Mouse (Mus musculus) lung, postnatal 0 days (tissue): ENCODE measurements around the gene Gtf2i. TPM values are rescaled to one million over a fixed set of nuclear protein-coding genes. Genes with fewer than 3 reads are reported as not detected.

Experiments
- ATAC-seq: fragments of 200-750 bp; cut with Nextera tagmentation; 2 replicates; pipeline ENCODE4 v1.8.0; 2017; ENCODE audit warnings: moderate library complexity
- DNase-seq: peaks from one replicate; pipeline ENCODE4 v3.0.0-alpha.2; 2016; ENCODE audit warnings: low spot score
- H3K27ac ChIP-seq: fragments of 300-500 bp; sonication (generic); 2 replicates; pipeline ENCODE4 v1.5.1; 2014; ENCODE audit warnings: antibody characterized with exemption, mild to moderate bottlenecking, low read length, mixed read lengths
- H3K27me3 ChIP-seq: fragments of 300-500 bp; sonication (generic); replicated peaks from 2 replicates; pipeline ENCODE4 v1.6.1; 2014; ENCODE audit warnings: low read length, mixed read lengths; ENCODE audit not compliant: insufficient read depth
- H3K36me3 ChIP-seq: fragments of 300-500 bp; sonication (generic); 2 replicates; pipeline ENCODE4 v1.6.1; 2014; ENCODE audit warnings: low read length, mixed read lengths; ENCODE audit not compliant: insufficient read depth
- H3K4me1 ChIP-seq: fragments of 300-500 bp; sonication (generic); 2 replicates; pipeline ENCODE4 v1.6.1; 2014; ENCODE audit warnings: antibody characterized with exemption, low read depth, low read length, mixed read lengths; ENCODE audit not compliant: insufficient read depth
- H3K4me2 ChIP-seq: fragments of 300-500 bp; sonication (generic); replicated peaks from 2 replicates; pipeline ENCODE4 v1.6.1; 2014; ENCODE audit warnings: low read depth, mild to moderate bottlenecking, low read length, moderate library complexity, mixed read lengths
- H3K4me3 ChIP-seq: fragments of 300-500 bp; sonication (generic); 2 replicates; pipeline ENCODE4 v1.5.1; 2014; ENCODE audit warnings: low read depth, low read length
- H3K9ac ChIP-seq: fragments of 300-500 bp; sonication (generic); replicated peaks from 2 replicates; pipeline ENCODE4 v1.6.1; 2014; ENCODE audit warnings: low read depth, mild to moderate bottlenecking
- H3K9me3 ChIP-seq: fragments of 300-500 bp; sonication (generic); 2 replicates; pipeline ENCODE4 v1.6.1; 2016; ENCODE audit warnings: low read length, mixed read lengths
- CTCF ChIP-seq: IDR thresholded peaks from 2 replicates; pipeline ENCODE4 v1.5.1; 2016; ENCODE audit warnings: antibody characterized with exemption, mild to moderate bottlenecking
- EP300 ChIP-seq: IDR thresholded peaks from 2 replicates; pipeline ENCODE4 v1.6.1; 2016; ENCODE audit warnings: antibody characterized with exemption, mild to moderate bottlenecking, control low read depth
- WGBS: fragments of 180-500 bp; shearing (Covaris S2); extraction: QIAGEN DNeasy Blood & Tissue Kit; methylation state at CpG from one replicate; pipeline ENCODE4 v1.1.7; 2014; 5-methylcytosine and 5-hydroxymethylcytosine counted together
- polyA plus RNA-seq: library from polyadenylated mRNA; unstranded; fragments of >200 nt; fragmentation: Nextera tagmentation; extraction: Ambion mirVana; gene quantifications from 2 replicates; pipeline ENCODE4 v1.2.1, GENCODE M21; 2015

The Gtf2i gene
- polyA plus RNA-seq, 1 experiment from 2014 or later, result 84.9 TPM

- Histone ChIP-seq H3K9ac (no peak overlapping the region), H3K27me3 (no peaks in the 10 kb centered on the region), H3K4me3 (no peak overlapping the region), H3K9me3 (no peaks in the 10 kb centered on the region), H3K4me1 (peaks cover 13% of the 10 kb centered on the region; the same call in 1 of the 2 replicates), H3K36me3 (peaks cover 11% of the 10 kb centered on the region; the same call in 1 of the 2 replicates), H3K27ac (peak overlapping the region; percentile 74), H3K4me2 (no peak overlapping the region)
- no peak for TF ChIP-seq CTCF
- TF ChIP-seq EP300, result no peak
- ATAC-seq (no peak), DNase-seq (peak; percentile 44)
- WGBS, result 31% methylated on average over 7 of the region's 7 CpGs
These were observed 81.3 kb downstream of the Gtf2i start for GRCm38 (mm10) chr5:134233244-134233651.

DNA sequence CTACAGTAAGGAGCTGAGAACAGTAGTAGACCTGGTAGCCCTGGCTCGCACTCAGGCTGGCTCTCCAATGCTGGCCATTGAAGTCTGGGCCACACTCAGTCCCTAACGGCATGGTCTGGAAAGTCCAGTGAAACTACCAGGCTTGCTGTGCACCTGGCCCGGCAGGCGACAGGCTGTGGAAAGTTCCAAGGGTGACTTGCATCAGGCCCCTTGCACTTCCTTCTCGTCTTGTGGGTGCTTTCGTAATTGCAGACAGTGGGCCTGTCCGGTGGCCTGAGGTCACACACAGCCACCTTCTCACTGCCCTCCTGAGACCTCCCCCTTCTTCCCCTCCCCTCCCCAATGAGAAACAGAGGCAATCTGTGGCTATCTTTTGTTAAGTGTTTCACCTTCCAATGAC is 82.0 kb downstream of the Gtf2i start:
- Histone ChIP-seq H3K27ac (peak overlapping the region; percentile 74), H3K4me3 (no peak overlapping the region), H3K36me3 (peaks cover 5% of the 10 kb centered on the region; the same call in 1 of the 2 replicates), H3K9ac (no peak overlapping the region), H3K27me3 (no peaks in the 10 kb centered on the region), H3K4me1 (peaks cover 13% of the 10 kb centered on the region; the same call in 1 of the 2 replicates), H3K4me2 (no peak overlapping the region; the same call in 1 of the 2 replicates), H3K9me3 (no peaks in the 10 kb centered on the region)
- no peak for TF ChIP-seq EP300
- TF ChIP-seq CTCF, result 0 out of 2 replicates have a peak, but pooled peaks have one; percentile 3
- peak; percentile 81 for DNase-seq
- peak; percentile 49 for ATAC-seq
- 14% methylated on average over 7 of the region's 7 CpGs for WGBS

- peak; percentile 63 for ATAC-seq
- Histone ChIP-seq H3K4me2 (no peak overlapping the region; the same call in 1 of the 2 replicates), H3K9ac (no peak overlapping the region), H3K27ac (peak overlapping the region; percentile 74), H3K4me3 (no peak overlapping the region), H3K27me3 (no peaks in the 10 kb centered on the region), H3K9me3 (no peaks in the 10 kb centered on the region), H3K36me3 (peaks cover under 1% of the 10 kb centered on the region; the same call in 1 of the 2 replicates), H3K4me1 (peaks cover 13% of the 10 kb centered on the region; the same call in 1 of the 2 replicates)
- 24% methylated on average over 6 of the region's 6 CpGs for WGBS
- TF ChIP-seq CTCF (no peak), EP300 (no peak)
- DNase-seq, result peak; percentile 81
These were observed 82.4 kb downstream of the Gtf2i start for GRCm38 (mm10) chr5:134232111-134232510.

DNA sequence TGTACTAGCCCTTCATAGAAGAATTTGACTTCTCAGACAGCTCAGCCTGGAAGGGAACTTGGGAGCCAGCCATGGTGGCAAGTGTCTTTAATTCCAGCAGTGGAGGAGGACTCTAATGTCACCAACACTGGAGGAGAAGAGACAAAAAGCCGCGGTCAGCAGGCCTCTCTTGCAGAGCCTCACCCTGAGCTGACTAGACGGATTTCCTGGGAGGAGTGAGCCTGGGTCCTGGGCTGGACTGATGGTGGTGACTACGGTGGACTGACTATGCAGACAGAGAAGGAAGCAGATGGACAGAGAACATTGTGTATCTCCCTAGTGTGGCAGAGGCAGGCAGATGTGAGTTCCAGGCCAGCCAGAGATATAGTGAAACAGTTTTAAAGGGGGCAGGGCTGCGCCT is 83.2 kb downstream of the Gtf2i start:
- Histone ChIP-seq H3K9ac (no peak overlapping the region), H3K36me3 (no peaks in the 10 kb centered on the region), H3K27ac (peak overlapping the region; percentile 74), H3K4me2 (no peak overlapping the region), H3K4me1 (peaks cover 13% of the 10 kb centered on the region; the same call in 1 of the 2 replicates), H3K27me3 (no peaks in the 10 kb centered on the region), H3K4me3 (no peak overlapping the region), H3K9me3 (no peaks in the 10 kb centered on the region)
- 48% methylated on average over 5 of the region's 5 CpGs for WGBS
- ATAC-seq, result no peak
- TF ChIP-seq CTCF (no peak), EP300 (no peak)
- DNase-seq, result peak; percentile 48

DNA sequence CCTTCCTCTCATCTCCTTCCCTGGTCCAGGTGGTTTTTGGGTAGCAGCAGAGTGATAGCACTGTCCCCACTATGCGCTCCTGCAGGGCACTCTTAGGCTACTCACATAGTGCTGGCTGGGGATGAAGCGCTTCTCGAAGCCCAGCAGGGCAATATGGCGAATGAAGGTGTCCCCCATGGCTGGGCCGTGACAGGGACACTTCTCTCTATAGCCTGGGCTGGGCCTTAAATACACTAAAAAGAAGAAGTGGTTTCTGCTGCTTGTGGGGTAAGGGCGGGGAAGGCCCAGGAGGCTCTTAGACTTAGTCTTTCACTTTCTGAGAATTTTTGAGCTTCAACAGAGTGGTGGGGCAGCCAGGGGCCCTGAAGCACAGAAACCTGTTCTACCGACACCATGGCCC is 85.2 kb downstream of the Gtf2i start, which contains the start of gene Ncf1:
Gene Ncf1, minus strand, starts transcription at position 235 of the 400 bp plus-strand sequence.
- DNase-seq, result peak; percentile 72
- H3K4me3 ChIP-seq, result peak within 1 kb of the TSS; percentile 8; the same call in 1 of the 2 replicates
- H3K27ac ChIP-seq, result peak within 1 kb of the TSS; percentile 78
- no peaks in the 10 kb centered on the region for H3K27me3 ChIP-seq
- peak within 1 kb of the TSS; percentile 29; the same call in 1 of the 2 replicates for H3K4me2 ChIP-seq
- WGBS, result 67% methylated on average over 7 of the region's 7 CpGs
- ATAC-seq, result peak; percentile 16
- no peaks in the 10 kb centered on the region for H3K9me3 ChIP-seq
- no peak for TF ChIP-seq CTCF
- TF ChIP-seq EP300, result no peak
- peaks cover 5% of the 10 kb centered on the region; the same call in 1 of the 2 replicates for H3K4me1 ChIP-seq
- no peak within 1 kb of the TSS for H3K9ac ChIP-seq
- no peaks in the 10 kb centered on the region for H3K36me3 ChIP-seq

DNA sequence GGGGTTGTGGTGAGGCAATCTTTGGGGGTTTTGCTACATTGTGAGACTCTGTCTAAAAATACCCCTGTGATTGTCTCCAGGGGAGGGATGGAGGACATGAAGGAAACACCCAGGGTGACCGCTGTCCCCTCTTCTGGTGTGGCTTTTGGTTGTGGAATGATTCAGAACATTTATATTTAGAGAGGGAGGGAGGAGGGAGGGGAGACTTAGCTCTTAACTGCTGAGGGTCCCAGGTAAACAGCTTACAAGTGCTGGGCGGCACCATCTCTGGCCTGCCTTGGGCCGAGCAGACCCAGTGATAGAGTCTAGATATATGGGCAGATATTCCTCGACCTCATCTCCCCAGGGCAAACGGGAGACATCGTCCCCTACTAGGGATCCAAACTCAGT is 86.3 kb downstream of the Gtf2i start:
- Histone ChIP-seq H3K4me3 (peak overlapping the region; percentile 8; the same call in 1 of the 2 replicates), H3K4me2 (peak overlapping the region; percentile 29; the same call in 1 of the 2 replicates), H3K27ac (peak overlapping the region; percentile 78), H3K36me3 (no peaks in the 10 kb centered on the region), H3K9me3 (no peaks in the 10 kb centered on the region), H3K27me3 (no peaks in the 10 kb centered on the region), H3K4me1 (peaks cover 5% of the 10 kb centered on the region; the same call in 1 of the 2 replicates), H3K9ac (no peak overlapping the region)
- 0 out of 2 replicates have a peak, but pooled peaks have one; percentile 26 for TF ChIP-seq EP300
- TF ChIP-seq CTCF, result no peak
- 48% methylated on average over 6 of the region's 6 CpGs for WGBS
- ATAC-seq, result 0 out of 2 replicates have a peak, but pooled peaks have one; percentile 8
- DNase-seq, result peak; percentile 41
